Mouse (Mus musculus): ENCODE measurements at regions not wholly inside any gene's neighbourhood (a gene's known extent, or its start where the extent isn't known, plus 50 kb on each side); places are given as distances from the start of the nearest gene placed in this dataset.

GRCm38 (mm10) chr2:56083226-56083625 is 647.5 kb downstream of the Kcnj3 start:
- WGBS: 61% methylated on average over 1 of the region's 1 CpGs
- Histone ChIP-seq H3K27ac (ENCODE audit: insufficient read depth, low read depth, low read length) (no peak overlapping the region), H3K4me1 (ENCODE audit: control insufficient read depth, insufficient read depth, low read length) (no peaks in the 10 kb centered on the region), H3K4me3 (ENCODE audit: insufficient read depth, low read depth, low read length) (no peak overlapping the region)
- TF ChIP-seq POLR2A (IDR thresholded peaks at IDR 0.05; ENCODE audit: insufficient read depth, low read depth, low read length): no peak

- H3K4me1 ChIP-seq (ENCODE audit: control insufficient read depth, insufficient read depth, low read length): no peaks in the 10 kb centered on the region
- TF ChIP-seq CTCF (IDR thresholded peaks at IDR 0.05; ENCODE audit: insufficient read depth, low read depth, low read length) (no peak), POLR2A (IDR thresholded peaks at IDR 0.05; ENCODE audit: insufficient read depth, low read depth, low read length) (no peak)
- 21% methylated on average over 3 of the region's 3 CpGs for WGBS
These were observed 673.8 kb downstream of the Kcnj3 start for GRCm38 (mm10) chr2:56109531-56109930.

GRCm38 (mm10) chr2:56109975-56110374 is 674.2 kb downstream of the Kcnj3 start:
- no peak overlapping the region for H3K4me3 ChIP-seq (ENCODE audit: insufficient read depth, low read depth, low read length)
- H3K27ac ChIP-seq (ENCODE audit: insufficient read depth, low read depth, low read length): no peak overlapping the region
- H3K4me1 ChIP-seq (ENCODE audit: control insufficient read depth, insufficient read depth, low read length): no peaks in the 10 kb centered on the region
- no peak for TF ChIP-seq POLR2A (IDR thresholded peaks at IDR 0.05; ENCODE audit: insufficient read depth, low read depth, low read length)
- TF ChIP-seq CTCF (IDR thresholded peaks at IDR 0.05; ENCODE audit: insufficient read depth, low read depth, low read length): no peak
- 41% methylated on average over 6 of the region's 6 CpGs for WGBS

More at GRCm38 (mm10) chr2:56109531-56109930, 673.8 kb downstream of the Kcnj3 start:
- Histone ChIP-seq H3K27ac (ENCODE audit: insufficient read depth, low read depth, low read length) (no peak overlapping the region), H3K4me3 (ENCODE audit: insufficient read depth, low read depth, low read length) (no peak overlapping the region)

- WGBS: 6% methylated on average over 3 of the region's 3 CpGs
- H3K4me1 ChIP-seq (ENCODE audit: control insufficient read depth, insufficient read depth, low read length): no peaks in the 10 kb centered on the region
- TF ChIP-seq POLR2A (IDR thresholded peaks at IDR 0.05; ENCODE audit: insufficient read depth, low read depth, low read length) (no peak), CTCF (IDR thresholded peaks at IDR 0.05; ENCODE audit: insufficient read depth, low read depth, low read length) (no peak)
These were observed 678.7 kb downstream of the Kcnj3 start for GRCm38 (mm10) chr2:56114469-56114868.

GRCm38 (mm10) chr2:56119368-56119767 is 683.6 kb downstream of the Kcnj3 start:
- no peak overlapping the region for H3K4me3 ChIP-seq (ENCODE audit: insufficient read depth, low read depth, low read length)
- WGBS: 28% methylated on average over 6 of the region's 6 CpGs
- TF ChIP-seq CTCF (IDR thresholded peaks at IDR 0.05; ENCODE audit: insufficient read depth, low read depth, low read length) (no peak), POLR2A (IDR thresholded peaks at IDR 0.05; ENCODE audit: insufficient read depth, low read depth, low read length) (no peak)

More at GRCm38 (mm10) chr2:56114469-56114868, 678.7 kb downstream of the Kcnj3 start:
- H3K27ac ChIP-seq (ENCODE audit: insufficient read depth, low read depth, low read length): no peak overlapping the region
- no peak overlapping the region for H3K4me3 ChIP-seq (ENCODE audit: insufficient read depth, low read depth, low read length)

GRCm38 (mm10) chr2:56147107-56147615 is 711.4 kb downstream of the Kcnj3 start:
- TF ChIP-seq POLR2A (IDR thresholded peaks at IDR 0.05; ENCODE audit: insufficient read depth, low read depth, low read length) (no peak), CTCF (IDR thresholded peaks at IDR 0.05; ENCODE audit: insufficient read depth, low read depth, low read length) (no peak)
- no peaks in the 10 kb centered on the region for H3K4me1 ChIP-seq (ENCODE audit: control insufficient read depth, insufficient read depth, low read length)
- no peak overlapping the region for H3K27ac ChIP-seq (ENCODE audit: insufficient read depth, low read depth, low read length)
- WGBS: 75% methylated on average over 6 of the region's 6 CpGs
- H3K4me3 ChIP-seq (ENCODE audit: insufficient read depth, low read depth, low read length): no peak overlapping the region

More at GRCm38 (mm10) chr2:56119368-56119767, 683.6 kb downstream of the Kcnj3 start:
- H3K27ac ChIP-seq (ENCODE audit: insufficient read depth, low read depth, low read length): no peak overlapping the region
- H3K4me1 ChIP-seq (ENCODE audit: control insufficient read depth, insufficient read depth, low read length): no peaks in the 10 kb centered on the region

GRCm38 (mm10) chr2:56196449-56196848 is 760.7 kb downstream of the Kcnj3 start:
- Histone ChIP-seq H3K27ac (ENCODE audit: insufficient read depth, low read depth, low read length) (no peak overlapping the region), H3K4me3 (ENCODE audit: insufficient read depth, low read depth, low read length) (no peak overlapping the region), H3K4me1 (ENCODE audit: control insufficient read depth, insufficient read depth, low read length) (no peaks in the 10 kb centered on the region)
- TF ChIP-seq POLR2A (IDR thresholded peaks at IDR 0.05; ENCODE audit: insufficient read depth, low read depth, low read length): no peak
- TF ChIP-seq CTCF (IDR thresholded peaks at IDR 0.05; ENCODE audit: insufficient read depth, low read depth, low read length): no peak
- 50% methylated on average over 8 of the region's 8 CpGs for WGBS

- H3K4me1 ChIP-seq (ENCODE audit: control insufficient read depth, insufficient read depth, low read length): no peaks in the 10 kb centered on the region
- WGBS: 75% methylated on average over 7 of the region's 7 CpGs
- H3K27ac ChIP-seq (ENCODE audit: insufficient read depth, low read depth, low read length): no peak overlapping the region
- no peak overlapping the region for H3K4me3 ChIP-seq (ENCODE audit: insufficient read depth, low read depth, low read length)
- TF ChIP-seq CTCF (IDR thresholded peaks at IDR 0.05; ENCODE audit: insufficient read depth, low read depth, low read length) (no peak), POLR2A (IDR thresholded peaks at IDR 0.05; ENCODE audit: insufficient read depth, low read depth, low read length) (no peak)
These were observed 791.7 kb downstream of the Kcnj3 start for GRCm38 (mm10) chr2:56227476-56227875.

- Histone ChIP-seq H3K4me3 (ENCODE audit: insufficient read depth, low read depth, low read length) (no peak overlapping the region), H3K27ac (ENCODE audit: insufficient read depth, low read depth, low read length) (no peak overlapping the region), H3K4me1 (ENCODE audit: control insufficient read depth, insufficient read depth, low read length) (no peaks in the 10 kb centered on the region)
- WGBS: 79% methylated on average over 1 of the region's 1 CpGs
- no peak for TF ChIP-seq POLR2A (IDR thresholded peaks at IDR 0.05; ENCODE audit: insufficient read depth, low read depth, low read length)
- no peak for TF ChIP-seq CTCF (IDR thresholded peaks at IDR 0.05; ENCODE audit: insufficient read depth, low read depth, low read length)
These were observed 797.3 kb downstream of the Kcnj3 start for GRCm38 (mm10) chr2:56233042-56233441.

All from olfactory bulb, adult 2 months (tissue).